Mouse (Mus musculus) ES-Bruce4 (cell line): ENCODE measurements around the gene Flt3.

Source experiments
- CTCF ChIP-seq: IDR thresholded peaks from one replicate; pipeline ENCODE4 v1.8.1; 2011; ENCODE audit warnings: low read depth, low read length
- EP300 ChIP-seq: IDR thresholded peaks from 2 replicates; pipeline ENCODE4 v1.6.1; 2011; ENCODE audit warnings: low read depth, low read length; ENCODE audit not compliant: insufficient read depth
- POLR2A ChIP-seq: IDR thresholded peaks from one replicate; pipeline ENCODE4 v1.8.1; 2011; ENCODE audit warnings: low read length; ENCODE audit not compliant: insufficient read depth

DNA sequence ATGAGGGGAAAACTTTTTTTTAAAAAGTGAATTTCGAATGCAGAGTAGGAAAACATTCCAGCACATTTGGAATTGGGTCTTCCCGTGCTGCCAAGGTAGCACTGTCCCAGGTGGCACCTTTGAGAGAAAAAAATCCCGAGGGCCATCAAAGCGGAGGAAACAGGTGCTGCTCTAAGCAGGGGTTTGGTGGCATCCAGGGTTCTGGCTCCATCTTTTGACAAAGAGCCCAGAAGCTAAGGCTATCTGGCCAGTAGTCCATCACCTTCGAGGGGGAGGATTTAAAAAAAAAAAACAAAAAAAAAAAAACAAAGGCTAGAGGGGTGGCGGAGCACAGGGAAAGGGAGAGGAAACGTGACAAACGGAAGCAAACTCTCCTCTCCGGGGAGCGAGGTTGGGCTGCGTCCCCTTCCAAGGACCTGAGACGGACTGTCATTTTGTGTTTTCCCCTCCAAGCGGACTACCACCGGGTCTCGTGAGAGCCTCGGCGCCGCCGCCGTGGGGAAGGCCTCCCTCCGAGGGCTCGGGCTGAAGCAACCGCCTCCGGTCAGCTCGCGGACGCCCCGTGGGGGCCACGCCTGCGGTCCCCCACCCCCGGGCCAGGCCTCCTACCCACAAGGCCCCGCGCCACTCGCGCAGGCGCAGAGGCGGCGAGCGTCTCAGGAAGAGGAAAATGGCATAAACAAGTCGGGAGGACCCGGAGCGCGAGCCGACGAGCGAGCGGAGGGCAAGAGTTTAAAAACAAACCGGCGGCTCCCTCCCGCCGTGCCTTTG lies 29.4 kb upstream of the Flt3 start, which contains the start of gene Pan3:
- TF ChIP-seq EP300 (no peak), POLR2A (peak; percentile 23), CTCF (no peak)
